Comparison of ENCODE assay signal across 20 mouse cellular contexts in genomic region chr1:107767198-107767947, GRCm38 (mm10).
A peak's percentile ranks its signal among the peaks of the same experiment; 100 is the strongest.
DNase-seq lines count a peak whose midpoint lies in the region; ATAC-seq and TF ChIP-seq lines count a peak whose summit lies in the region.
"Had no signal": no experiment of that assay in that cellular context is flagged by ENCODE, and none has a peak within 500 bp of the region (broad histone marks: within the 10 kb centered on the region; RNA-seq: fewer than 3 reads in every experiment).

No protein-coding gene starts in this region.

- 45% methylated on average over 4 of the region's 4 CpGs for WGBS in heart, embryonic 12.5 days
- WGBS in midbrain, embryonic 13.5 days, result 72% methylated on average over 4 of the region's 4 CpGs
- WGBS in midbrain, postnatal 0 days, result 64% methylated on average over 4 of the region's 4 CpGs
- 53% methylated on average over 4 of the region's 4 CpGs for WGBS in liver, embryonic 12.5 days (ENCODE audit: insufficient replicate concordance)

- H3K27ac ChIP-seq in heart, embryonic 12.5 days (ENCODE audit: poor library complexity, severe bottlenecking), result no peak overlapping the region
- H3K27ac ChIP-seq in midbrain, embryonic 13.5 days, result 0 out of 2 replicates have a peak overlapping the region, but pooled peaks have one; percentile 30
- no peak overlapping the region for H3K27ac ChIP-seq in midbrain, postnatal 0 days (ENCODE audit: low read depth, low read length)
- H3K27ac ChIP-seq in liver, embryonic 12.5 days, result no peak overlapping the region
- H3K27ac ChIP-seq: embryonic facial prominence, embryonic 10.5 days; forebrain, embryonic 10.5 days; hindbrain, embryonic 15.5 days; kidney, postnatal 0 days; limb, embryonic 13.5 days; liver, embryonic 13.5 days had no signal

- TF ChIP-seq CTCF in midbrain, postnatal 0 days (IDR thresholded peaks at IDR 0.05), result no peak

- H3K4me2 ChIP-seq in heart, embryonic 12.5 days, result no peak overlapping the region
- H3K4me2 ChIP-seq in midbrain, embryonic 13.5 days (replicated peaks), result no peak overlapping the region
- no peak overlapping the region for H3K4me2 ChIP-seq in midbrain, postnatal 0 days (ENCODE audit: low read depth, low read length, poor library complexity, severe bottlenecking)
- no peak overlapping the region for H3K4me2 ChIP-seq in liver, embryonic 12.5 days
- H3K4me2 ChIP-seq: hindbrain, embryonic 15.5 days; limb, embryonic 13.5 days; liver, embryonic 13.5 days had no signal

- H3K27me3 ChIP-seq in heart, embryonic 12.5 days (replicated peaks), result no peaks in the 10 kb centered on the region
- H3K27me3 ChIP-seq in midbrain, embryonic 13.5 days, result no peaks in the 10 kb centered on the region
- H3K27me3 ChIP-seq in midbrain, postnatal 0 days (ENCODE audit: insufficient read depth, low read length), result no peaks in the 10 kb centered on the region
- H3K27me3 ChIP-seq in liver, embryonic 12.5 days (replicated peaks), result no peaks in the 10 kb centered on the region
- H3K27me3 ChIP-seq: hindbrain, embryonic 15.5 days; limb, embryonic 13.5 days; liver, embryonic 13.5 days had no signal

- H3K4me1 ChIP-seq in heart, embryonic 12.5 days (replicated peaks), result peaks cover 7% of the 10 kb centered on the region; the same call in 1 of the 2 replicates
- H3K4me1 ChIP-seq in midbrain, embryonic 13.5 days (replicated peaks), result no peaks in the 10 kb centered on the region
- H3K4me1 ChIP-seq in midbrain, postnatal 0 days (ENCODE audit: insufficient read depth, low read length), result no peaks in the 10 kb centered on the region
- no peaks in the 10 kb centered on the region for H3K4me1 ChIP-seq in liver, embryonic 12.5 days
- H3K4me1 ChIP-seq: embryonic facial prominence, embryonic 10.5 days; forebrain, embryonic 10.5 days; hindbrain, embryonic 15.5 days; limb, embryonic 13.5 days; liver, embryonic 13.5 days had no signal

- H3K9ac ChIP-seq in heart, embryonic 12.5 days, result no peak overlapping the region
- H3K9ac ChIP-seq in midbrain, embryonic 13.5 days (replicated peaks), result no peak overlapping the region
- no peak overlapping the region for H3K9ac ChIP-seq in midbrain, postnatal 0 days (replicated peaks; ENCODE audit: low read length, poor library complexity, severe bottlenecking)
- H3K9ac ChIP-seq in liver, embryonic 12.5 days, result no peak overlapping the region
- H3K9ac ChIP-seq: hindbrain, embryonic 15.5 days; limb, embryonic 13.5 days; liver, embryonic 13.5 days had no signal

- H3K36me3 ChIP-seq in heart, embryonic 12.5 days, result no peaks in the 10 kb centered on the region
- no peaks in the 10 kb centered on the region for H3K36me3 ChIP-seq in midbrain, embryonic 13.5 days
- H3K36me3 ChIP-seq in midbrain, postnatal 0 days (ENCODE audit: insufficient read depth, low read length), result no peaks in the 10 kb centered on the region
- no peaks in the 10 kb centered on the region for H3K36me3 ChIP-seq in liver, embryonic 12.5 days
- H3K36me3 ChIP-seq: embryonic facial prominence, embryonic 10.5 days; forebrain, embryonic 10.5 days; hindbrain, embryonic 15.5 days; limb, embryonic 13.5 days; liver, embryonic 13.5 days had no signal

- no peak overlapping the region for H3K4me3 ChIP-seq in heart, embryonic 12.5 days
- H3K4me3 ChIP-seq in midbrain, embryonic 13.5 days (replicated peaks), result no peak overlapping the region
- no peak overlapping the region for H3K4me3 ChIP-seq in midbrain, postnatal 0 days (ENCODE audit: low read depth, low read length)
- H3K4me3 ChIP-seq in liver, embryonic 12.5 days, result no peak overlapping the region
- H3K4me3 ChIP-seq: embryonic facial prominence, embryonic 10.5 days; forebrain, embryonic 10.5 days; hindbrain, embryonic 15.5 days; limb, embryonic 13.5 days; liver, embryonic 13.5 days had no signal

- peak; percentile 17 to 21 for DNase-seq in cerebellum, postnatal 10 days
- DNase-seq in cerebellum, adult 11 months, result no peak
- peak; percentile 74 for DNase-seq in heart, adult 11 months
- no peak for DNase-seq in midbrain, postnatal 0 days (ENCODE audit: low spot score)
- DNase-seq in skeletal muscle tissue, adult 2 months (ENCODE audit: low read depth, low spot score), result peak; percentile 2
- DNase-seq: adrenal gland, postnatal 10 days; kidney, adult 2 months; layer of hippocampus, adult 9-11 months; liver, embryonic 13.5 days; lung, adult 2 months; lung, postnatal 14 days; spleen, adult 18-20 months had no signal

- H3K9me3 ChIP-seq in heart, embryonic 12.5 days (replicated peaks), result no peaks in the 10 kb centered on the region
- H3K9me3 ChIP-seq in midbrain, embryonic 13.5 days, result no peaks in the 10 kb centered on the region
- no peaks in the 10 kb centered on the region for H3K9me3 ChIP-seq in midbrain, postnatal 0 days (ENCODE audit: low read length)
- no peaks in the 10 kb centered on the region for H3K9me3 ChIP-seq in liver, embryonic 12.5 days (replicated peaks)
- H3K9me3 ChIP-seq: embryonic facial prominence, embryonic 10.5 days; forebrain, embryonic 10.5 days; hindbrain, embryonic 15.5 days; limb, embryonic 13.5 days; liver, embryonic 13.5 days had no signal

- ATAC-seq in heart, embryonic 12.5 days (ENCODE audit: insufficient number of reproducible peaks, low FRiP score), result no peak
- ATAC-seq in midbrain, embryonic 13.5 days, result no peak
- ATAC-seq in midbrain, postnatal 0 days (ENCODE audit: low FRiP score), result no peak
- ATAC-seq in liver, embryonic 12.5 days, result no peak

Comparison
In these comparisons a context has a peak if more than half of its experiments do, and no peak if none do; other contexts are left out.
1. DNase-seq: peak in cerebellum, postnatal 10 days (2 of 2), heart, adult 11 months (single experiment) and skeletal muscle tissue, adult 2 months (single experiment); none in cerebellum, adult 11 months (single experiment) and midbrain, postnatal 0 days (single experiment).